Mouse (Mus musculus): ENCODE measurements at regions not wholly inside any gene's neighbourhood (a gene's known extent, or its start where the extent isn't known, plus 50 kb on each side); places are given as distances from the start of the nearest gene placed in this dataset.

DNA sequence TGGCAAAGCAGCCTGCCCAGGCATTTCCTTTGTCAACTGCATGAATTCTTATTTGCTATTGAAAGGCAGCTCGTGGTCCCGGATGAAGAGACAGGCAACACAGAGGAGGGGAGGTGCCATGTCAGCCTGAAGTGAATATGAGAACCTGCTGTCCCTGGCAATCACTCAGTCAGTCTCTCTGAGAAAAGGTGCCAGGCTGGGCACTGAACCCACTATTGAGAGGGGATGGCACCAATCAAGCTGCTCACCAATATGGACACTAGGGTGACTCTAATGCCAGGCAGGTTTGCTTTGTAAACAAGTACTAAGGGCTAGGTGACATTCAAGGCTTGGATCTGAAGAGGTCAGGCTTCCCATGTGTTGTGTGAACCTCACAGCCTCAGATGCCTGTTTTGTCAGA is 222.0 kb upstream of the Wscd1 start:
- no peaks in the 10 kb centered on the region for H3K9me3 ChIP-seq
- no peak overlapping the region for H3K27ac ChIP-seq (replicated peaks)
- WGBS = 72% methylated on average over 2 of the region's 2 CpGs
- H3K36me3 ChIP-seq = no peaks in the 10 kb centered on the region
- no peak overlapping the region for H3K4me3 ChIP-seq
- H3K27me3 ChIP-seq = no peaks in the 10 kb centered on the region
- no peak overlapping the region for H3K9ac ChIP-seq (replicated peaks)
- no peak for ATAC-seq (replicated peaks)
- no peaks in the 10 kb centered on the region for H3K4me1 ChIP-seq
- no peak overlapping the region for H3K4me2 ChIP-seq (replicated peaks)

DNA sequence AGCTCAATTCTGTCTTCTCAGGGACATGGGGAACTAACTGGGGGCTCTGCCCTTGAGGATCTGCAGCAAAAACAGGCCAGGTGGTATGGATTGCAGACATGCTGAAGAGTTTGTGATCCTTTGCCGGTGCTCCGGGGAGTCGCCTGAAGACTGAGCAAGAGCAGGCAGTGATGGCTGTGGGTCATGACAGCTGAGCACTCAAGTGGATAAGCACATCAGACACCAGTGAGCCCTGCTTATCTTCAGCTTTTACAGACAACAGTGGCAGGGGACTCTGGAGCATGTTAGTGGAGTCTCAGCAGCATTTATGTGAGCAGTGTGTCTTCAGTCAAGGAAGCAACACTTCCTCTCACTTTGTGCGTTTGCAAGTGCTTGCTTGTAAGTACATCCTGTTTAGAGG is 221.1 kb upstream of the Wscd1 start:
- Histone ChIP-seq H3K27me3 (no peaks in the 10 kb centered on the region), H3K4me3 (no peak overlapping the region), H3K36me3 (no peaks in the 10 kb centered on the region), H3K9me3 (no peaks in the 10 kb centered on the region), H3K4me1 (no peaks in the 10 kb centered on the region), H3K27ac (replicated peaks) (no peak overlapping the region), H3K9ac (replicated peaks) (no peak overlapping the region), H3K4me2 (replicated peaks) (no peak overlapping the region)
- 95% methylated on average over 4 of the region's 4 CpGs for WGBS
- no peak for ATAC-seq (replicated peaks)

DNA sequence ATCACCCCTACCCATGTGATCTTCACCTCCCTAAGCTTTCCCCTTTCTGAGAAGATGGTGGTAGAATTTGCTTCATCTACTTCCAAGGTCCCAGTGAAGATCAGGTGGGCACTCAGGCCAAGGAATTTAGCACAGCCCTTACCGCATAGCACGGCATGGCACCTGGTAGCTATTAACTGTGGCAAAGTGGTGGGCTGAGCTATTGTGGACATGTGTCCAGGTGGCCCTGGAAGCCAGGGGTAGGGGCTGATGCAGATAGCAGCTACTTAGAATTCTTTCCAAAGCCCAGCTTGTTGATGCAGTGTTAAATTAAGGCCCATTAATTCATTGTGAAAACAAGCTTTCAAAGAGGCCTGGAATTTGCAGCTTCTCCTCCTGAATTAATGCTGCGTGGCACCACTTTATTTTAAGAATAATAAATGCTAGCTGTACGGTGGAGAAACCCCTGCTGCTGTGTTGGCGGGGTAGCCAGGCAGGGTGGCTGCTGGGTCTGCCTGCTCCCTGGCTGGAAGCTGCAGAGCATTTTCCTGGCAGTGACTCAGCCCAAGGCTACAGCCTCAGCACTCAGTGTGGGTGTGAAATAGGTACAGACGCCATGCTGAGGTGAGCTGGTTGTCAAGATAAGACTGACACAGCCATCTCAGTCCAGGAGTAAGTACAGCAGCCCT is 208.4 kb upstream of the Wscd1 start:
- 0 out of 2 replicates have a peak overlapping the region, but pooled peaks have one; percentile 21 for H3K27ac ChIP-seq (replicated peaks)
- no peaks in the 10 kb centered on the region for H3K27me3 ChIP-seq
- no peak overlapping the region for H3K4me2 ChIP-seq (replicated peaks)
- peak; percentile 72 for ATAC-seq (replicated peaks)
- H3K36me3 ChIP-seq = no peaks in the 10 kb centered on the region
- H3K4me1 ChIP-seq = peaks cover 8% of the 10 kb centered on the region
- WGBS = 30% methylated on average over 6 of the region's 6 CpGs
- H3K9ac ChIP-seq (replicated peaks) = no peak overlapping the region
- H3K9me3 ChIP-seq = peaks cover 10% of the 10 kb centered on the region; the same call in 1 of the 2 replicates
- no peak overlapping the region for H3K4me3 ChIP-seq

DNA sequence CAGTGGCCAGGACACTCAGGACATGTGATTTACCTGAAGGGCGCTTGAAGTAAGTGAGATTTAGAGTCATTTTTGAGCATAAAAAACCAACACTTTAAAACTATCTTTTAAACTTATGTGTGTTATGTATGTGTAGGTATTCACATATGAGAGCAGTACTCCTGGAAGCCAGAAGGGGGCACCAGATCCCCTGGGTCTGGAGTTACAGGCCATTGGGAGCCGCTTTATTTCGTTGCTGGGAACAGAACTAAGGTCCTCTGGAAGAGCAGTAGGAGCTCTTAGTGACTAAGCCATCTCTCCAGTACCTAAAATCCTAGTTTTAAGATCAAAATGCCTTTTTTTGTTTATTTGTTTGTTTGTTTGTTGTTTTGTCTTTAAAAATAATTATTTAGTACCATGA is 192.3 kb upstream of the Wscd1 start:
- ATAC-seq (replicated peaks) = no peak
- H3K27me3 ChIP-seq = no peaks in the 10 kb centered on the region
- H3K36me3 ChIP-seq = no peaks in the 10 kb centered on the region
- no peak overlapping the region for H3K4me2 ChIP-seq (replicated peaks)
- no peaks in the 10 kb centered on the region for H3K9me3 ChIP-seq
- WGBS = 94% methylated on average over 3 of the region's 3 CpGs
- no peak overlapping the region for H3K27ac ChIP-seq (replicated peaks)
- no peaks in the 10 kb centered on the region for H3K4me1 ChIP-seq
- H3K9ac ChIP-seq (replicated peaks) = no peak overlapping the region
- H3K4me3 ChIP-seq = no peak overlapping the region

DNA sequence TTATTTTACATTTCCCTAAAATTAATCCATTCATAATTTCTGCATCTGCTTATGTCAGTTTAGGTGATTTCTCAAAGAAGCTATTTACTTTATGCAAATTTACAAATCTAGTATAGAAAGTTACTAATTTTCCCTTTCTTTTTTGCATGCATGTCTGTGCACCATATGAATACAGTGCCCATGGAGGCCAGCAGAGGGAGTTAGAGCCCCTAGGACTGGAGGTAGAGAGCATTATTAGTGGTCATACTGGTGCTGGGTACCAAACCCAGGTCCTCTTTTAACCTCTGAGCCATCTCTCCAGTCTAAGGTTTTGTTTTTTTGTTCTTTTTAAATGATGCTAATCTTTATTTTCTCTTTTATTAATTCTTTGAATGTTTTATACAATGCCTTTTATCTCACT is 184.9 kb upstream of the Wscd1 start:
- no peak for ATAC-seq (replicated peaks)
- H3K9ac ChIP-seq (replicated peaks) = no peak overlapping the region
- H3K4me1 ChIP-seq = no peaks in the 10 kb centered on the region
- no peak overlapping the region for H3K4me3 ChIP-seq
- H3K4me2 ChIP-seq (replicated peaks) = no peak overlapping the region
- no peak overlapping the region for H3K27ac ChIP-seq (replicated peaks)
- H3K27me3 ChIP-seq = no peaks in the 10 kb centered on the region
- no peaks in the 10 kb centered on the region for H3K36me3 ChIP-seq
- no peaks in the 10 kb centered on the region for H3K9me3 ChIP-seq

DNA sequence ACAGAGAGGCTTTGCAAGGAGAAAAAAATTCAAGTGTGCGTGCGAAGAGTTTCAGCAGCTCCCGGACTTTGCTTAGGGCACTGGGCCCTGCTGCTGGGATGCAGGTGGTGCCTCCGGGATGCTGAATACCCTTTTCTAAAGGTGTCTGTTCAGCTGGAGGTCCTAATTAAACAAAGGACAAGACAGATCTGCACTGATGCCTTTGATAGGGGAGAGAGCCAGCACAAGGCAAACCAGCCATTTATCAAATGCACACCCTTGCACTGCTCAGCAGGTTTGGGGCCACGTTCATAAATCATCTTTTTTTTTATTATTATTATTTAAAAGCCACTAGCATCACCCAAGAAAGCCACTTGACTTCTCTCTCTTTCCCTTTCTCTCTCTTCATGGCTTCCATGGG is 172.9 kb upstream of the Wscd1 start:
- H3K27ac ChIP-seq (replicated peaks) = no peak overlapping the region
- no peaks in the 10 kb centered on the region for H3K36me3 ChIP-seq
- peaks cover 8% of the 10 kb centered on the region for H3K4me1 ChIP-seq
- no peak overlapping the region for H3K4me2 ChIP-seq (replicated peaks)
- no peak overlapping the region for H3K4me3 ChIP-seq
- no peaks in the 10 kb centered on the region for H3K27me3 ChIP-seq
- H3K9me3 ChIP-seq = no peaks in the 10 kb centered on the region
- ATAC-seq (replicated peaks) = no peak
- 63% methylated on average over 5 of the region's 5 CpGs for WGBS
- no peak overlapping the region for H3K9ac ChIP-seq (replicated peaks)

DNA sequence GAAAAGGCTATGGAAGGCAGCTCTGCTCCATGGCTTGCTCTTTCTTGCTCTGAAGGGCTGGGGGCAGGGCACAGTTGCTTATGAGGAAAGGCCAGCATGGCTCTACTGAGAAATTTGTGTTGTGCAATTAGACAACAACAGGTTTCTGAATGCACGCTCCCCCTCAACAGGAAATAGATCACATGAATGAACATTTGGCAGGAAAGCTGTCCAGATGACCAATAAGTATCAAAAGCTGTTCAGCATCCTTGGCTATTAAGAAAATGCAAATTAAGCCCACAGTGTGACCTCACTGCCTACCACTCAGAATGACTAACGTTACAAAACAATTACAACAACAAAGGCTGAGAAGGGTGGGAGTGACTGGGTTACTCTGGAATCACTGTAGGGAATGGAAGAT is 167.9 kb upstream of the Wscd1 start:
- no peaks in the 10 kb centered on the region for H3K36me3 ChIP-seq
- ATAC-seq (replicated peaks) = peak; percentile 78
- WGBS = 9% methylated on average over 2 of the region's 2 CpGs

DNA sequence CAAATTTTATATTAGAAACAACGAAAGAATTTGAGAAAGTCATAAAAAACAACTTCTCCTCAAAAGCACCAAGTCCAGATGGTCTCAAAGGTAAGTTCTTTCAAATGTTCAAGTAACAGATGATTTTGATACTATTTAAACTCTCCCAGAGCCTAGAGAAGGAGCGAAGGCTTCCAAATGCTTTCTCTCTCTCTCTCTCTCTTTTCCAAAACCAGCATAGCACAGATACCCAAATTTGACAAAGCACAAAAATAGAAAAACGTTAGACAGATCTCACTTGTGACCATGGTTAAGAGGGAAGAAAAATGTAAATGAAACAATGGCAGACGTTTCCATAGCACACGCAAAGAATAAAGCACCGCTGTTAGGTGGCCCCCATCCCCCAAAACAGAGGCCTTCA is 158.7 kb upstream of the Wscd1 start:
- Histone ChIP-seq H3K27ac (replicated peaks) (no peak overlapping the region), H3K4me1 (no peaks in the 10 kb centered on the region), H3K4me3 (no peak overlapping the region), H3K27me3 (no peaks in the 10 kb centered on the region), H3K4me2 (replicated peaks) (no peak overlapping the region), H3K9ac (replicated peaks) (no peak overlapping the region), H3K36me3 (no peaks in the 10 kb centered on the region), H3K9me3 (no peaks in the 10 kb centered on the region)
- WGBS = 90% methylated on average over 6 of the region's 6 CpGs
- ATAC-seq (replicated peaks) = no peak

More for the DNA sequence above, 167.9 kb upstream of the Wscd1 start:
- H3K4me1 ChIP-seq = peaks cover 11% of the 10 kb centered on the region
- no peak overlapping the region for H3K9ac ChIP-seq (replicated peaks)
- no peaks in the 10 kb centered on the region for H3K9me3 ChIP-seq
- H3K27ac ChIP-seq (replicated peaks) = 0 out of 2 replicates have a peak overlapping the region, but pooled peaks have one; percentile 24
- no peak overlapping the region for H3K4me3 ChIP-seq
- no peak overlapping the region for H3K4me2 ChIP-seq (replicated peaks)
- H3K27me3 ChIP-seq = no peaks in the 10 kb centered on the region

DNA sequence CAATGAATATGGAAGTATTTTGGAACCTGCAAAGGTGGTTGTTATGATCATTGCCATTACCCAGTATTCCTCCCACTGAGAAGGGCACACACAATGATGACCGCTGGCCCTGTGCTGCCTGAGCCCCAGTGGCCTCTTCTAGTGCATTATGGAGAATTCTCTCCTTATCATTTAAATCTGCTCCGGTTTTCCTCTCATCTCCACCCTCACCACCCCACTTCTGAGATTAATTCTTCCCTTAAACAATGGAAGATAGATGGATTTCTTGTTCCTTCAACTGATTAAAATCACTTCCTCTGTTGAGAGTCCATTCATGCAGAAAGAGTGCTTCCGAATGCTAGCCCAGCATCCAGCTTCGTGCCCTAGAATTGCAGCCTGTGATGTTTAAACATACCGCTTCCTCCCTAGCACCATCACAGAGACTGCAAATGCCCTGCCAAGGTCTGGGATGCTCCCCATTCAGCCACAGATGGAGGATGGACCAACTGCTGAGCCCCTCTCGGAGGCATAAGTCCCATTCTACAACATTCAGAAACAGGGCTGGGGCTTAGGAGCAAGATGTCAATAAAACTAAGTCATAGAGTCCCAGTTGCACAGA is 155.4 kb upstream of the Wscd1 start:
- 67% methylated on average over 6 of the region's 6 CpGs for WGBS
- no peak overlapping the region for H3K27ac ChIP-seq (replicated peaks)

DNA sequence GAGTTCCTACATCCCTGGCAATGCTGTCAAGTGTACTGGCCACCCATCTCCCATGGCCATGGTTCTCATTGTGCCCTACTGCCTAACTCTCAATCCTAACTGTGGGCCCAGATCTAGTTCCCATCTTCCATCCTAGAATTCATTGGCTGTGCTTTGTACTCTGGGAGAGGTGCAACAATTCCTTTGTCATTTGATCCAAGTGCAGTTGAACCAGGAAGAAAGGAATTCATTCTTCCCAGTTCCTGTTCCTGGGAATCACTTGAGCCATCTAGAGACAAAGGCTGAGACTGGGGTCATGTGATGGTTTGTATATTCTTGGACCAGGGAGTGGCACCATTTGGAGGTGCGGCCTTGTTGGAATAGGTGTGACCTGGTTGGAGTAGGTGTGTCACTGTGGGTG is 152.0 kb upstream of the Wscd1 start:
- Histone ChIP-seq H3K9me3 (no peaks in the 10 kb centered on the region), H3K27ac (replicated peaks) (no peak overlapping the region), H3K4me3 (no peak overlapping the region), H3K4me1 (no peaks in the 10 kb centered on the region), H3K27me3 (no peaks in the 10 kb centered on the region), H3K4me2 (replicated peaks) (no peak overlapping the region), H3K36me3 (no peaks in the 10 kb centered on the region), H3K9ac (replicated peaks) (no peak overlapping the region)
- ATAC-seq (replicated peaks) = no peak
- WGBS = 87% methylated on average over 1 of the region's 1 CpGs

More for the DNA sequence above, 155.4 kb upstream of the Wscd1 start:
- Histone ChIP-seq H3K4me2 (replicated peaks) (no peak overlapping the region), H3K9ac (replicated peaks) (no peak overlapping the region), H3K27me3 (no peaks in the 10 kb centered on the region), H3K36me3 (no peaks in the 10 kb centered on the region), H3K4me3 (no peak overlapping the region), H3K4me1 (no peaks in the 10 kb centered on the region), H3K9me3 (no peaks in the 10 kb centered on the region)
- no peak for ATAC-seq (replicated peaks)

DNA sequence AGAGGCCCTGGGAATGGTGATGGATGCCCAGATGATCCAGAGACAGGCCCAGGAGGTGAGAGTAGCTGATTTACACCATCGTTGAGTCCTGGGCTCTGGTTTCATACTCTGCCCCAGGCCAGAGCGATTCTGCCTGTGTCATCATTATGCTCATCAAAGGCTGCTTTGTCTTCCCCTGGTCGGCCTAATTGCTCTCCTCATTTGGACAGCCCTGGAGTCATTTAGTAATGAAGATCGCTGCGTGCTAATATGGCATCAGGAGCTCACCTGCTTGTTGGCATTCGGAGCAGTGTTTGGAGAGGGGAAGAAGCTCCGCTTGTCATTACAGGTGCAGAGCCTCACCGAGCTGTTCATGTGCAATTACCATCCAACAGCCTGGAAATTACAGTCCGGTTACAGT is 138.9 kb upstream of the Wscd1 start:
- WGBS = 30% methylated on average over 9 of the region's 9 CpGs
- H3K4me3 ChIP-seq = no peak overlapping the region
- no peak overlapping the region for H3K27ac ChIP-seq (replicated peaks)
- no peaks in the 10 kb centered on the region for H3K36me3 ChIP-seq
- H3K9me3 ChIP-seq = no peaks in the 10 kb centered on the region
- H3K27me3 ChIP-seq = no peaks in the 10 kb centered on the region
- no peak overlapping the region for H3K9ac ChIP-seq (replicated peaks)
- no peak for ATAC-seq (replicated peaks)
- H3K4me1 ChIP-seq = 0 out of 2 replicates have a peak, but pooled peaks cover 5% of the 10 kb centered on the region
- H3K4me2 ChIP-seq (replicated peaks) = no peak overlapping the region

DNA sequence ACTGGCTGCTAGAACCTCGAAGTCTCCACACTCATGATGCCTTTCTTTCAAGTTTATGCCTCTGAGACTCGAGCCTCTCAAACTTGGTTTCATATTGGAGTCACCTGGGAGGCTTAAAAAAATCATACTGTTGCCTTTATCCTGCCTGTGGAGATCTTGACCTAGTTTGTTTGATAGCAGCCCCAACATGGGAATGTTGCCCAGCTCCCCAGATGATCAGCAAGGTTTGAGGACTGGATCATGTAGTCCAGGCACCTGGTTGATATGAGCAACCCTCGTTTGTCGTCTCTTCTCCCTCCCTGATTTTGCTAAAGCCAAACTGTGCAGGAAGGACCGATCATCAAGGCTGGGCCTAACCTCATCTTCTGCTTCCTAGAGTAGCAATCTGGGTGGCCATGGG is 134.2 kb upstream of the Wscd1 start:
- H3K4me1 ChIP-seq = 0 out of 2 replicates have a peak, but pooled peaks cover 5% of the 10 kb centered on the region
- 83% methylated on average over 5 of the region's 5 CpGs for WGBS

More for the DNA sequence above, 134.2 kb upstream of the Wscd1 start:
- H3K9me3 ChIP-seq = no peaks in the 10 kb centered on the region
- H3K9ac ChIP-seq (replicated peaks) = no peak overlapping the region
- ATAC-seq (replicated peaks) = no peak
- no peak overlapping the region for H3K4me3 ChIP-seq
- H3K27ac ChIP-seq (replicated peaks) = no peak overlapping the region
- no peaks in the 10 kb centered on the region for H3K36me3 ChIP-seq
- H3K4me2 ChIP-seq (replicated peaks) = no peak overlapping the region
- no peaks in the 10 kb centered on the region for H3K27me3 ChIP-seq

Data from forebrain, embryonic 15.5 days (tissue).